Mouse (Mus musculus): ENCODE data around the gene Pwwp2a. TPM values are rescaled to one million over a fixed set of nuclear protein-coding genes. Genes with fewer than 3 reads are reported as not detected.

Pwwp2a gene
- total RNA-seq (2021), result 10 to 100 TPM; 30.4 to 34.2 TPM

GRCm38 (mm10) chr11:43681472-43682414 is at the start of gene Pwwp2a:
Gene Pwwp2a, plus strand, starts transcription at chr11:43681998.
- peak; percentile 99 to 100 for DNase-seq
- intact Hi-C loops (cut with DNase I), result loop anchor here (5.0 to 10.0 kb wide), 3 partner anchors 54 to 187 kb away; no protein-coding TSS in a partner anchor

- peak in 1 of 2 experiments; percentile 22 for DNase-seq
- intact Hi-C loops (cut with DNase I), result no loop called here
These were observed 49.2 kb upstream of the Pwwp2a start for GRCm38 (mm10) chr11:43632566-43632965.

- intact Hi-C loops (cut with DNase I), result no loop called here
- no peak for DNase-seq
These were observed 48.6 kb upstream of the Pwwp2a start for GRCm38 (mm10) chr11:43633165-43633564.

GRCm38 (mm10) chr11:43633658-43634401 is 48.0 kb upstream of the Pwwp2a start:
- DNase-seq, result peak; percentile 84 to 85
- intact Hi-C loops (cut with DNase I), result no loop called here

GRCm38 (mm10) chr11:43636761-43637160 is 45.0 kb upstream of the Pwwp2a start:
- intact Hi-C loops (cut with DNase I), result no loop called here
- DNase-seq, result no peak

GRCm38 (mm10) chr11:43638486-43638885 is 43.3 kb upstream of the Pwwp2a start:
- DNase-seq, result no peak
- intact Hi-C loops (cut with DNase I), result no loop called here

- peak; percentile 83 to 86 for DNase-seq
- intact Hi-C loops (cut with DNase I), result no loop called here
These were observed 38.6 kb upstream of the Pwwp2a start for GRCm38 (mm10) chr11:43643180-43643591.

- no peak for DNase-seq
- intact Hi-C loops (cut with DNase I), result no loop called here
These were observed 36.5 kb upstream of the Pwwp2a start for GRCm38 (mm10) chr11:43645286-43645685.

GRCm38 (mm10) chr11:43653051-43653475 is 28.7 kb upstream of the Pwwp2a start:
- no peak for DNase-seq
- intact Hi-C loops (cut with DNase I), result no loop called here

- intact Hi-C loops (cut with DNase I), result no loop called here
- no peak for DNase-seq
These were observed 25.3 kb upstream of the Pwwp2a start for GRCm38 (mm10) chr11:43656464-43656863.

GRCm38 (mm10) chr11:43658010-43658409 is 23.8 kb upstream of the Pwwp2a start:
- intact Hi-C loops (cut with DNase I), result no loop called here

GRCm38 (mm10) chr11:43667038-43667745 is 14.6 kb upstream of the Pwwp2a start:
- peak; percentile 13 to 31 for DNase-seq
- intact Hi-C loops (cut with DNase I), result no loop called here

More at GRCm38 (mm10) chr11:43658010-43658409, 23.8 kb upstream of the Pwwp2a start:
- no peak for DNase-seq

GRCm38 (mm10) chr11:43682415-43683217 is 818 bp downstream of the Pwwp2a start:
- intact Hi-C loops (cut with DNase I), result loop anchor here (5.0 to 10.0 kb wide), 3 partner anchors 55 to 188 kb away; no protein-coding TSS in a partner anchor
- DNase-seq, result peak; percentile 67 to 69

GRCm38 (mm10) chr11:43688850-43689249 is 7.1 kb downstream of the Pwwp2a start:
- DNase-seq, result no peak
- intact Hi-C loops (cut with DNase I), result loop anchor here (10.0 kb wide), 1 partner anchor 194 kb away; no protein-coding TSS in a partner anchor

GRCm38 (mm10) chr11:43696623-43697022 is 14.8 kb downstream of the Pwwp2a start:
- no peak for DNase-seq
- intact Hi-C loops (cut with DNase I), result no loop called here

- no peak for DNase-seq
- intact Hi-C loops (cut with DNase I), result no loop called here
These were observed 16.8 kb downstream of the Pwwp2a start for GRCm38 (mm10) chr11:43698621-43699020.

- DNase-seq, result no peak
- intact Hi-C loops (cut with DNase I), result no loop called here
These were observed 18.5 kb downstream of the Pwwp2a start for GRCm38 (mm10) chr11:43700291-43700690.

- intact Hi-C loops (cut with DNase I), result no loop called here
- DNase-seq, result no peak
These were observed 21.8 kb downstream of the Pwwp2a start for GRCm38 (mm10) chr11:43703552-43703951.

GRCm38 (mm10) chr11:43705751-43706150 is 24.0 kb downstream of the Pwwp2a start:
- intact Hi-C loops (cut with DNase I), result no loop called here

GRCm38 (mm10) chr11:43708409-43708808 is 26.6 kb downstream of the Pwwp2a start:
- intact Hi-C loops (cut with DNase I), result no loop called here
- no peak for DNase-seq

More at GRCm38 (mm10) chr11:43705751-43706150, 24.0 kb downstream of the Pwwp2a start:
- no peak for DNase-seq
